Mouse (Mus musculus): ENCODE results near the gene Smg6.

The Smg6 gene

GRCm38 (mm10) chr11:75121348-75121747 lies 195.7 kb downstream of the Smg6 start:
- no peak for DNase-seq

- no peak for DNase-seq
Measured at GRCm38 (mm10) chr11:75124406-75124805, 198.8 kb downstream of the Smg6 start.

GRCm38 (mm10) chr11:75126384-75126783 lies 200.8 kb downstream of the Smg6 start:
- DNase-seq: no peak

- DNase-seq: no peak
Measured at GRCm38 (mm10) chr11:75129481-75129880, 203.9 kb downstream of the Smg6 start.

GRCm38 (mm10) chr11:75131300-75131699 lies 205.7 kb downstream of the Smg6 start:
- DNase-seq: no peak

- DNase-seq: peak; percentile 66
Measured at GRCm38 (mm10) chr11:75132278-75132677, 206.7 kb downstream of the Smg6 start.

GRCm38 (mm10) chr11:75133391-75133790 lies 207.8 kb downstream of the Smg6 start:
- no peak for DNase-seq

GRCm38 (mm10) chr11:75133951-75134350 lies 208.3 kb downstream of the Smg6 start:
- DNase-seq: no peak

GRCm38 (mm10) chr11:75134485-75135068 lies 209.0 kb downstream of the Smg6 start:
- DNase-seq: no peak

- DNase-seq: peak; percentile 58
Measured at GRCm38 (mm10) chr11:75135358-75135757, 209.7 kb downstream of the Smg6 start.

- peak; percentile 67 for DNase-seq
Measured at GRCm38 (mm10) chr11:75136666-75137398, 211.2 kb downstream of the Smg6 start.

- peak; percentile 72 for DNase-seq
Measured at GRCm38 (mm10) chr11:75139122-75139963, 213.7 kb downstream of the Smg6 start.

GRCm38 (mm10) chr11:75140431-75140830 lies 214.8 kb downstream of the Smg6 start:
- DNase-seq: no peak

- no peak for DNase-seq
Measured at GRCm38 (mm10) chr11:75141038-75141437, 215.4 kb downstream of the Smg6 start.

- no peak for DNase-seq
Measured at GRCm38 (mm10) chr11:75141913-75142312, 216.3 kb downstream of the Smg6 start.

- DNase-seq: no peak
Measured at GRCm38 (mm10) chr11:75142749-75143148, 217.1 kb downstream of the Smg6 start.

GRCm38 (mm10) chr11:75145841-75146240 lies 220.2 kb downstream of the Smg6 start:
- no peak for DNase-seq

- peak; percentile 31 for DNase-seq
Measured at GRCm38 (mm10) chr11:75147106-75147845, 221.7 kb downstream of the Smg6 start.

GRCm38 (mm10) chr11:75147846-75148168 lies 222.2 kb downstream of the Smg6 start:
- DNase-seq: peak; percentile 21

- DNase-seq: no peak
Measured at GRCm38 (mm10) chr11:75148332-75149035, 222.9 kb downstream of the Smg6 start.

GRCm38 (mm10) chr11:75150346-75150745 lies 224.7 kb downstream of the Smg6 start:
- no peak for DNase-seq
